Mouse (Mus musculus) forebrain, embryonic 14.5 days (tissue): Measurements from ENCODE around the gene Nxph3. TPM values are rescaled to one million over a fixed set of nuclear protein-coding genes. Genes with fewer than 3 reads are reported as not detected.
A peak's percentile ranks its signal among the peaks of the same experiment; 100 is the strongest.

Experiments used
- ATAC-seq: fragments of 200-750 bp; cut with Nextera tagmentation; 2 replicates; pipeline ENCODE4 v1.8.0; 2017; ENCODE audit warnings: mild to moderate bottlenecking, moderate library complexity
- DNase-seq: peaks from one replicate; pipeline ENCODE4 v3.0.0-alpha.2; 2015; ENCODE audit warnings: low spot score
- H3K27ac ChIP-seq: fragments of 300-500 bp; sonication (generic); 2 replicates; pipeline ENCODE4 v1.5.1; 2014; ENCODE audit warnings: low read depth, mild to moderate bottlenecking, control low read depth, low read length, moderate library complexity
- H3K27me3 ChIP-seq: fragments of 300-500 bp; sonication (generic); replicated peaks from 2 replicates; pipeline ENCODE4 v1.6.1; 2014; ENCODE audit warnings: low read length, control low read depth, mixed read lengths; ENCODE audit not compliant: control insufficient read depth, insufficient read depth
- H3K36me3 ChIP-seq: fragments of 300-500 bp; sonication (generic); 2 replicates; pipeline ENCODE4 v1.6.1; 2014; ENCODE audit warnings: low read length, control low read depth; ENCODE audit not compliant: control insufficient read depth, insufficient read depth
- H3K4me1 ChIP-seq: fragments of 300-500 bp; sonication (generic); 2 replicates; pipeline ENCODE4 v1.6.1; 2014; ENCODE audit warnings: antibody characterized with exemption, low read length, control low read depth; ENCODE audit not compliant: control insufficient read depth, insufficient read depth
- H3K4me2 ChIP-seq: fragments of 300-500 bp; sonication (generic); 2 replicates; pipeline ENCODE4 v1.6.1; 2014; ENCODE audit warnings: mild to moderate bottlenecking, control low read depth, low read length
- H3K4me3 ChIP-seq: fragments of 300-500 bp; sonication (generic); 2 replicates; pipeline ENCODE4 v1.5.1; 2014; ENCODE audit warnings: low read depth, low read length, control low read depth
- H3K9ac ChIP-seq: fragments of 300-500 bp; sonication (generic); 2 replicates; pipeline ENCODE4 v1.6.1; 2014; ENCODE audit warnings: mild to moderate bottlenecking, low read length, control low read depth, moderate library complexity
- H3K9me3 ChIP-seq: fragments of 300-500 bp; sonication (generic); replicated peaks from 2 replicates; pipeline ENCODE4 v1.6.1; 2016; ENCODE audit warnings: low read length, control low read depth, mixed read lengths; ENCODE audit not compliant: control insufficient read depth
- WGBS: fragments of 180-500 bp; shearing (Covaris S2); extraction: QIAGEN DNeasy Blood & Tissue Kit; methylation state at CpG from one replicate; pipeline ENCODE4 v1.1.7; 2014; 5-methylcytosine and 5-hydroxymethylcytosine counted together
- polyA plus RNA-seq: library from polyadenylated mRNA; unstranded; fragments of >200 nt; fragmentation: Nextera tagmentation; extraction: Ambion mirVana; gene quantifications from 2 replicates; pipeline ENCODE4 v1.2.1, GENCODE M21; 2014

The Nxph3 gene
- polyA plus RNA-seq, 1 experiment from 2014 or later = 7.8 TPM

DNA sequence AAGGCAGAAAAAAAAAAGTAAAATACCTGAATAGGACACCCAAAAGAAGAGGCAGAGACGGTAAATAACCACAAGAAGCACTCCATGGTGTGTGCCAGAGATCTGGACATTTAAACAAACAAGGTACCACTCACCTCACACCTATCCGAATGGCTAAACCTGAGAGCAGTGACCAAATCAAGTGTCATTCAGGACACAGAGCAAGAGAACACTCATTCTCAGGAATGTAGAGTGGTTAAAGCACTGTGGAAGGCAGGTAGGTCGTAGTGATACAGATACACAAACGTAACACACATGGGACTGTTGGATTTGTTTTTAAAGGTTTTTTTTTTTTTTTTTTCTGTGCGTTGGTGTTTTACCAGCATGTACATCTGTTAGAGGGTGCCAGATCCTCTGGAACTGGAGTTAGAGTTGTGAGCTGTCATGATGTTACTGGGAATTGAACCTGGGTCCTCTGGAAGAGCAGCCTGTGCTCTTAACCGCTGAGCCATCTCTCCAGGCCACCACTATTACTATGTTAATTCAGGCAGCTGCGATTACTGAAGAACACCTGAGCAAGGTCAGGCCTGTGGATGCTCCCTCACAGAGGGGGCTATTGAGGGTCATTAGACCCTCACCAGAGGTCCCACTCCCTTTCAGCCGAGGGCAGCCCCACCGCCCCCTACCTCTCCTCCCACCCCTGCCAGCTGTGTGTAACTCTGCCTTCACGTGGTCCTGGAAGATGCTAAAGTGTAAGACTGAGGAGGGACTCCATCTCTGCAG is 31.8 kb upstream of the Nxph3 start:
- H3K9me3 ChIP-seq = no peaks in the 10 kb centered on the region
- H3K4me2 ChIP-seq = no peak overlapping the region
- H3K4me1 ChIP-seq = no peaks in the 10 kb centered on the region
- 71% methylated on average over 10 of the region's 10 CpGs for WGBS
- H3K27me3 ChIP-seq = no peaks in the 10 kb centered on the region
- H3K27ac ChIP-seq = no peak overlapping the region
- ATAC-seq (no peak), DNase-seq (no peak)
- H3K4me3 ChIP-seq = no peak overlapping the region
- no peaks in the 10 kb centered on the region for H3K36me3 ChIP-seq
- H3K9ac ChIP-seq = no peak overlapping the region

DNA sequence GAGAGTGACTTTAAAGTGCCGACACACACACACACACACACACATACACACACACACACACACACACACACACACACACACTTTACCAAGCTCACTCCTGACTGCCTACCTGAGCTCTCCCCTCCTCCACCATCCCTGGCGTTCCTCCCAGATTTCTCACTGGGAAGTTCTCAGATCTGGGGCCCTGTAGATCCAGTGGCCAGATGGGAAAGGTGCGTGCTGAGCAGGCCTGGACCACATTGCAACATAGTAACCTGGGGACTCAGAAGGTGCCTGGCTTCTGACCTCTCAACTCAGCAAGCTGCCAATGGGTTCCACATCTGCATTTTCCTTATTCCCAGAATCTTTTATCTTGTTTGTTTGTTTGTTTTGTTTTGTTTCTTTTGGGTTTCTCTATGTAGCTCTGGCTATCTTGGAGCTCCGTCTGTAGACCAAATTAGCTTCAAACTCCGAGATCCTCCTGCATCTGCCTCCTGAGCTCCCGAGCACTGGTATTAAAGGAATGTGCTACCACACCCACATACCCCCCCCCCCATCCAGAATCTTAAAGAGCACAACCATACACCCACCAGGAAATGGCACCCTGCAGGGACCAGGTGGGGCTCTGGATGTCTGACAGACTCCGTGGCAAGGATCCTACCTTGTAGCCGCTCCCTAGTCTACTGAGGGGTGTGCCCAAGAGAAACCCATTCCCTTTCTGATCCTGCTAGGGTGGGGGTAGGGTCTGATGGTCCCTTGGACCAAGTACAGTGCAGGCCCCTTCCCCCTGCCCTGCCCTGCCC is 30.4 kb upstream of the Nxph3 start:
- no peak for ATAC-seq
- H3K36me3 ChIP-seq = no peaks in the 10 kb centered on the region

GRCm38 (mm10) chr11:95540637-95541385 is 26.4 kb upstream of the Nxph3 start:
- ATAC-seq (no peak), DNase-seq (no peak)
- no peak overlapping the region for H3K4me2 ChIP-seq

More for the DNA sequence above, 30.4 kb upstream of the Nxph3 start:
- Histone ChIP-seq H3K27me3 (no peaks in the 10 kb centered on the region), H3K4me3 (no peak overlapping the region), H3K9me3 (no peaks in the 10 kb centered on the region), H3K27ac (no peak overlapping the region), H3K4me2 (no peak overlapping the region), H3K9ac (no peak overlapping the region), H3K4me1 (no peaks in the 10 kb centered on the region; the same call in 1 of the 2 replicates)
- DNase-seq = no peak
- 86% methylated on average over 8 of the region's 8 CpGs for WGBS

DNA sequence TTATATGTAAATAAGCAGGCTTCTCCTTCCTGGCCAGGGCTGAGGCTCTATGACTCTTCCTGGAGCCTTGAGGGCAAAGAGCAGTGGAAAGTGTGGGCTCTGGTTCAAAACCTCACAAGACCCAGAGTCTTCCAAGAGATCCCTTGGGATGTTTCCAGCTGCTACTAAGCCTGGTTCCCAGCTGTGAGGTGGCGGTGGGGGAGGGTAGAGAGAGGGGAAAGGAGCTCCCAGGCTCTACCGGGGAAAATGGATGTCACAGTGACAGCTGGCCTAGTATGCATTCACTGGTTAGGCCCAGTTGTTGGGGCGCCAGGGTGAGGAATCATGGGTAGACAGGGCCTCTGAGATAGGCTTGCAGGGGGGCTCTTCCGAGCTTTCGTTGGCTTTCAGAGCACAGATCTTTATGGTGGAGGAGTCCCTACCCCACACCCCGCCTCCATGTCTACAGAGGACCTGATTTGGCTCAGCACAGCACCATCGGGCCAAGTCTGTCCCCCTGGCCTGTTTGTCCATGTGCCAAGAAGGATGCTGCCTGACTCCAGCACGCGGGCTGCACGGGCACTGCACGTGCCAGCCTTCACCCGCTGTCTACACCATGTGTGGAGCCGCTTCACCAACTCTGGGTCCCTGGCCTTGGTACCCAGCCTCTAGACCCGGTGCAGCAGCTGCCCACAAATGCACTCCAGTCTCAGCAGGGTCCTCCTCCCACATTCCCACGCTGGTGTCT is 24.2 kb upstream of the Nxph3 start:
- Histone ChIP-seq H3K27me3 (no peaks in the 10 kb centered on the region), H3K4me2 (no peak overlapping the region), H3K9me3 (no peaks in the 10 kb centered on the region), H3K4me1 (no peaks in the 10 kb centered on the region; the same call in 1 of the 2 replicates), H3K9ac (no peak overlapping the region), H3K27ac (no peak overlapping the region), H3K4me3 (no peak overlapping the region), H3K36me3 (no peaks in the 10 kb centered on the region)
- 75% methylated on average over 15 of the region's 15 CpGs for WGBS
- DNase-seq (no peak), ATAC-seq (no peak)

More at GRCm38 (mm10) chr11:95540637-95541385, 26.4 kb upstream of the Nxph3 start:
- Histone ChIP-seq H3K9me3 (no peaks in the 10 kb centered on the region), H3K27me3 (no peaks in the 10 kb centered on the region), H3K27ac (no peak overlapping the region), H3K4me3 (no peak overlapping the region), H3K36me3 (no peaks in the 10 kb centered on the region), H3K4me1 (no peaks in the 10 kb centered on the region; the same call in 1 of the 2 replicates), H3K9ac (no peak overlapping the region)
- 43% methylated on average over 18 of the region's 18 CpGs for WGBS

DNA sequence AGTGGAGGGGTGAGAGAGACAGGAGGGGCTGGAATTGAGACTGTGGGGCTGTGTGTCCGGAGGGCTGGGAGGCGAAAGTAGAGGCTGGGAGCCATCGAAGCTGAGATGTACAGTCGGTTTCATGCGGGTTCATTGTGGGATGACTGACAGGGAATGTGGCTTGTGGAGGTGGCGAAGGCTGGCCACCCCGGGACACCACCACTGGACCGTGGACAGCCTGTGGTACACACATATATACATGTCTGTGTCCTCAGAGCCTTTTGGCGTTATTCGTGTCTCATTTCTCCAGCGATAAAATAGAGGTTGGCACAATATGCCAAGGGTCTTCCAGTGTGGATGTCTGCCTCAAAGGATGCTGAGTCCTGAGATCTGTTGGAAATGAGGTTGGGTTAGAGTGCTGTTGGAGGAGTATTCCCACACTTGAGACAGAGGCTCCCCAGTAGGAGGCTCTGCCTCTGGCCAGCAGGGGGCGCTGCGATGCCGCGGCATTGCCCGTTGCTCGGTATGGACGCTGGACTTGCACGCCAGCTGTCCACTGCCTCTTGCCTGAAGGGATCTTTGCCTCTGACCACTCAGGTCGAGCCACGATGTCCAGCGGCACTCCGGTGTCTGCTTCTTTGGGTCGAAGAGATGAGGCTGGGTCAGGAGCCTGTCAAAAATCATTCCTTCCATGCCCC is 19.3 kb upstream of the Nxph3 start:
- ATAC-seq (peak; percentile 85; the same call in 1 of the 2 replicates), DNase-seq (peak; percentile 86)
- H3K9me3 ChIP-seq = no peaks in the 10 kb centered on the region
- H3K4me3 ChIP-seq = no peak overlapping the region
- H3K4me1 ChIP-seq = no peaks in the 10 kb centered on the region
- H3K9ac ChIP-seq = no peak overlapping the region
- WGBS = 24% methylated on average over 24 of the region's 24 CpGs
- no peaks in the 10 kb centered on the region for H3K27me3 ChIP-seq
- H3K27ac ChIP-seq = no peak overlapping the region
- no peaks in the 10 kb centered on the region for H3K36me3 ChIP-seq
- H3K4me2 ChIP-seq = peak overlapping the region; percentile 33

DNA sequence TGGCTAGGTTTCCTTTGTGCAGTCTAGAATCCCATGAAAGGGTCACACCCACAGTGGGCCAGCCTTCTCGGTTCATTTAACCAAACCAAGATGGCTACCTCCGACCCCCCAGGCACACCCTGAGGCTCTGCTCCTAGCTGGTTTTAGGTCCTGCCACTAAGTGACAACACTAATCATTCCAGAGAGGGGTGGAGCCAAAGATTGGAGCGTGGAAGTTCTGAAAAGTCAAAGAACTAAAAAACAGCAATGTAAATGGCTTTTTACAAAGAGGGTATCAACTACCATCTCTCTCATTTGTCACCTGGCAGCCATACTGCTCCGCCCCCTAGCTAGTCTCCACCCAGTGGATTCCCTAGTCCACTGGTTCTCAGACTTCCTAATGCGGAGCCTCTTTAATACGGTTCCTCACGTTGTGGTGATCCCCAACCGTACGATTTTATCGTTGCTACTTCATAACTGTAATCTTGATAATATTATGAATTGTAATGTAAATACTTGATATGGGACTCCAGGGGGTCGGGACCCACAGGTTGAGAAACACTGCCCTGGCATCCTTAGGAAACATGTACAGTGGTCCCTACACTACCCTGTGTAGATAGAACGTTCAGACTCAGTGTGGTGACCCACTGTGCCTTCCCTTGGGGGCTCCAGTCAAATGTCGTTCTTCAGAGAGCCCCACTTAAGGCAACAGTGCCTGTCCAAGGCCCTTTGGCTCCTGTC is 18.1 kb upstream of the Nxph3 start:
- ATAC-seq = no peak
- no peaks in the 10 kb centered on the region for H3K9me3 ChIP-seq
- H3K27me3 ChIP-seq = no peaks in the 10 kb centered on the region
- no peak for DNase-seq
- no peak overlapping the region for H3K4me2 ChIP-seq
- no peaks in the 10 kb centered on the region for H3K36me3 ChIP-seq
- no peak overlapping the region for H3K4me3 ChIP-seq
- no peak overlapping the region for H3K9ac ChIP-seq
- 79% methylated on average over 13 of the region's 13 CpGs for WGBS
- H3K27ac ChIP-seq = no peak overlapping the region
- H3K4me1 ChIP-seq = no peaks in the 10 kb centered on the region

GRCm38 (mm10) chr11:95528231-95528630 is 13.9 kb upstream of the Nxph3 start:
- WGBS = 74% methylated on average over 3 of the region's 3 CpGs
- H3K27ac ChIP-seq = no peak overlapping the region
- DNase-seq (no peak), ATAC-seq (no peak)
- no peaks in the 10 kb centered on the region for H3K27me3 ChIP-seq
- no peak overlapping the region for H3K4me2 ChIP-seq
- no peaks in the 10 kb centered on the region for H3K4me1 ChIP-seq
- H3K4me3 ChIP-seq = no peak overlapping the region
- H3K36me3 ChIP-seq = no peaks in the 10 kb centered on the region
- no peaks in the 10 kb centered on the region for H3K9me3 ChIP-seq
- no peak overlapping the region for H3K9ac ChIP-seq
